Mouse (Mus musculus) stomach, embryonic 16.5 days (tissue): ENCODE results near the gene Zfyve28. TPM values are rescaled to one million over a fixed set of nuclear protein-coding genes. Genes with fewer than 3 reads are reported as not detected.

ENCODE experiments used
- ATAC-seq: fragments of 200-750 bp; cut with Nextera tagmentation; 2 replicates; pipeline ENCODE4 v1.8.0; 2017; ENCODE audit warnings: moderate number of reproducible peaks, moderate TSS enrichment; ENCODE audit not compliant: insufficient read depth, low FRiP score
- H3K27ac ChIP-seq: fragments of 300-500 bp; sonication (generic); 2 replicates; pipeline ENCODE4 v1.5.1; 2014; ENCODE audit warnings: low read length
- H3K27me3 ChIP-seq: fragments of 300-500 bp; sonication (generic); 2 replicates; pipeline ENCODE4 v1.6.1; 2014; ENCODE audit warnings: low read length, control low read depth, mixed read lengths; ENCODE audit not compliant: control insufficient read depth, insufficient read depth
- H3K36me3 ChIP-seq: fragments of 300-500 bp; sonication (generic); 2 replicates; pipeline ENCODE4 v1.6.1; 2014; ENCODE audit warnings: low read length; ENCODE audit not compliant: control insufficient read depth, insufficient read depth
- H3K4me1 ChIP-seq: fragments of 300-500 bp; sonication (generic); 2 replicates; pipeline ENCODE4 v1.6.1; 2014; ENCODE audit warnings: low read length, control low read depth, mixed read lengths; ENCODE audit not compliant: control insufficient read depth, insufficient read depth
- H3K4me2 ChIP-seq: fragments of 300-500 bp; sonication (generic); 2 replicates; pipeline ENCODE4 v1.6.1; 2014; ENCODE audit warnings: low read depth, low read length, mixed read lengths
- H3K4me3 ChIP-seq: fragments of 300-500 bp; sonication (generic); replicated peaks from 2 replicates; pipeline ENCODE4 v1.5.1; 2014; ENCODE audit warnings: mild to moderate bottlenecking, low read length
- H3K9ac ChIP-seq: fragments of 300-500 bp; sonication (generic); 2 replicates; pipeline ENCODE4 v1.6.1; 2014; ENCODE audit warnings: low read length
- H3K9me3 ChIP-seq: fragments of 300-500 bp; sonication (generic); replicated peaks from 2 replicates; pipeline ENCODE4 v1.6.1; 2016; ENCODE audit warnings: low read length, control low read depth; ENCODE audit not compliant: control insufficient read depth
- WGBS: fragments of 180-500 bp; shearing (Covaris S2); extraction: QIAGEN DNeasy Blood & Tissue Kit; methylation state at CpG from one replicate; pipeline ENCODE4 v1.1.7; 2014; 5-methylcytosine and 5-hydroxymethylcytosine counted together
- polyA plus RNA-seq: library from polyadenylated mRNA; unstranded; fragments of >200 nt; fragmentation: Nextera tagmentation; extraction: Ambion mirVana; gene quantifications from 2 replicates; pipeline ENCODE4 v1.2.1, GENCODE M21; 2015

The Zfyve28 gene
- polyA plus RNA-seq, 1 experiment from 2014 or later: 0.63 TPM

DNA sequence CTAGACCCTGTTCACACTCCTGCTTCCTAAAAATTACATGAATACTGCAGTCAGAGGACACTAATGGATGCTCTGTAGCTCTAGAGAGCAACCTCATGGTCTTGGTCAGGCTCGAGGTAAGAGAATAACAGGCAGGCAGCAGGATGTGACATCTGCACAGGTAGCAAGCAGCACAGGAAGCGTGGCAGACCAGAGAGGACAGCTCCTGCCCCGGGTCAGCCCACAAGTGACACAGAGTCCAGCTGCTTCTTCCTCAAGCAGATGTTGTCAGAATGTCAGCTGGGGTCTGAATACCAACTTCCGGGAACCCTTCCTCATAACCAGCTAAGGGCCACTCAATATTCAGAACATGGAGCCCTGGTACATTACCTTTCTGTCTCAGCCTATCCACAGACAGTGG lies 39.1 kb downstream of the Zfyve28 start:
- Histone ChIP-seq H3K4me3 (no peak overlapping the region), H3K36me3 (no peaks in the 10 kb centered on the region), H3K4me1 (peaks cover 7% of the 10 kb centered on the region), H3K4me2 (no peak overlapping the region), H3K27ac (no peak overlapping the region), H3K27me3 (no peaks in the 10 kb centered on the region), H3K9me3 (no peaks in the 10 kb centered on the region), H3K9ac (no peak overlapping the region)
- 70% methylated on average over 4 of the region's 4 CpGs for WGBS
- no peak for ATAC-seq

DNA sequence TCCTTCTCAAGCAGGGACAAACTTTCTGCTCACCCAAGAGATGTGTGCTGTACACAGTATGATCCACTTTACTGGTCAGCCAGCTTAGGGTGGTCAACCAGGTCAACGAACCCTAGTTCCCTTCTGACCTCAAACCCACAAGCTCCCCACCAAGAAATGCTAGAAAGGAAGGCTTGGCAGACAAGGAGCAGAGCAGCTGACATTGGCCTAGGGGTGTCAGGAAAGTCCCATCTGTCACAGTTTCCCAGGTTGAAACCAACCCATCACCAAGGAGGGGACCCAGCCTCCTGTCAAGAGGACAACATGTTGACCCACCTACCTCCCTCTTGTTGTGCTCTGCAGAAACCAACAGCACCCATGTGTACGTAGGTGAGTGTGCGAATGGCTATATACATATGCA lies 41.8 kb downstream of the Zfyve28 start:
- Histone ChIP-seq H3K9ac (no peak overlapping the region), H3K27ac (no peak overlapping the region), H3K4me1 (peaks cover 8% of the 10 kb centered on the region), H3K4me3 (no peak overlapping the region), H3K27me3 (no peaks in the 10 kb centered on the region), H3K9me3 (no peaks in the 10 kb centered on the region), H3K36me3 (no peaks in the 10 kb centered on the region), H3K4me2 (no peak overlapping the region)
- WGBS: 95% methylated on average over 3 of the region's 3 CpGs
- ATAC-seq: no peak

DNA sequence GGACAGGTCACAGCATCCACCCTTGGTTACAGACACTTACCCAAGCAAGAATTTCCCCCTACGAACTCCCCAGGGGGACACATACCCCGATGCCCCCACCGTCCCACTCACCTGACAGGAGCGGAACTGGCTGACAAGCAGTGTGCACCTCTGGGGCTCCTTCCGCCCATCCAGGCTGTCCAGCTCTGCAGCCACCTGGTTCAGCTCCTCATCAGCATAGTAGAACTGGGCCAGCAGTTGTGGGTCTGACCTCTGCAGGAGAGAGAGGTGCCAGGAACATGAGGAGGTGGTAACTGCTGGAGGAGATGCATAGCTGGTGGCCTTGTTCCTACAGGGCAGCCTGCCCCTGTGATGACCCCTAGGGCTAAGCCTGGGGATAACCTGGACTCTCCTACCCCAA lies 45.2 kb downstream of the Zfyve28 start:
- Histone ChIP-seq H3K9ac (no peak overlapping the region), H3K4me1 (peaks cover 8% of the 10 kb centered on the region; the same call in 1 of the 2 replicates), H3K9me3 (no peaks in the 10 kb centered on the region), H3K27me3 (no peaks in the 10 kb centered on the region), H3K36me3 (no peaks in the 10 kb centered on the region), H3K27ac (no peak overlapping the region), H3K4me2 (no peak overlapping the region), H3K4me3 (no peak overlapping the region)
- 0 out of 2 replicates have a peak, but pooled peaks have one; percentile 40 for ATAC-seq
- WGBS: 85% methylated on average over 5 of the region's 5 CpGs

DNA sequence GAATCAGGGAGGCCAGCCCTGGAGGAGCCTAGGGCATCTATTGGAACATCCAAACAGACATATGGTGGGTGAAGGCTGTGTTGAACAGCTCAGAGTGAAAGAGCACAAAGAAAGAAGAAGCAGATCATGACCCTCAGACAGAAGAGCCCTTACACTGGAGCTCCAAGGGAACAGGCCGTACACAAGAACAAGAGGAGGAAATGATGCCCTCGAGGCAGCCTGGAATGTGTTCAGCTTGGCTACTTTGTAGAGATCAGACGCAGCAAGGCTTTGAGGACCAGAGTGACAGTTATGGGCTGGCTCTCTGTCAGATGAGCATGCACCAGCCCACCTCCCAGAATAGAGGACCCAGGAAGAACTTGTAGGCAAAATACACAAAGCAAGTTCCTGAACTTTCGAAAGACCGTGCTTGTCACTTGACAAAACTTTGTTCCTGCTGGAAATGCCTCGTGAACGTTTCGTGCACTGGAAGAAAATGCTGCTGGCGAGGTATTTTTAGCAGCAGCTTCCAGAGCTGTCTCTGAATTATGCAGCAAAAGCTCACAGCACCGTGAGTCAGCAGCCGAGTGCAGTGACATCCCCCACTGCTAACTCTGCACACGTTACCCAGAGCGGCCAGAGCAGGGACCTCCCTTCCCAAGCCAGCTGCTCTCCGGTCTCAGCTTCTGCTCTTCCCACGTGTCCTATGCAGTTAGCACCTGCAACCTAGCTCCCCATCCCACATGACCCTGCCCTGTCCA lies 45.9 kb downstream of the Zfyve28 start:
- Histone ChIP-seq H3K27me3 (no peaks in the 10 kb centered on the region), H3K9ac (0 out of 2 replicates have a peak overlapping the region, but pooled peaks have one; percentile 1), H3K4me2 (no peak overlapping the region), H3K4me1 (peaks cover 8% of the 10 kb centered on the region; the same call in 1 of the 2 replicates), H3K27ac (peak overlapping the region; percentile 63; the same call in 1 of the 2 replicates), H3K4me3 (no peak overlapping the region), H3K9me3 (no peaks in the 10 kb centered on the region), H3K36me3 (no peaks in the 10 kb centered on the region)
- peak; percentile 64 for ATAC-seq
- 16% methylated on average over 15 of the region's 15 CpGs for WGBS

DNA sequence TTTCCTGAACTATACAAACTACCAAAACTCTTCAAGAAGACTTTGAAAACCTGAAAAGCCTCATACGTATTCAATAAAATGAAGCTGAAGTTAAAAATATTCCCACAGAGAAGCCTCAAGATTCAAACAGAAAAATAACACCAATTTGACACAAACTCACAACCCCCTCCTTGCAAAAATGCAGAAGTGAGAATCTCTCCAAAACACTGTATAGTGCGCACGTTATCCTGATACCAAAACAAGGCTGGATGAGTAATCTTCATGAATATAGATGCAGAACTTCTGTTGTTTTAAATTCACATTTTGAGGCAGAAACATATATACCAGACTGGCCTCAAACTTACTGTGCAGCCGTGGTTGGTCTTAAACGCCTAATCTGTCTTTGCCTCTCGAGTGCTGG lies 49.8 kb downstream of the Zfyve28 start:
- Histone ChIP-seq H3K27ac (no peak overlapping the region), H3K27me3 (no peaks in the 10 kb centered on the region), H3K4me2 (no peak overlapping the region), H3K4me1 (peaks cover 8% of the 10 kb centered on the region; the same call in 1 of the 2 replicates), H3K36me3 (no peaks in the 10 kb centered on the region), H3K9me3 (no peaks in the 10 kb centered on the region), H3K4me3 (no peak overlapping the region), H3K9ac (no peak overlapping the region)
- ATAC-seq: no peak
- WGBS: 84% methylated on average over 6 of the region's 6 CpGs

DNA sequence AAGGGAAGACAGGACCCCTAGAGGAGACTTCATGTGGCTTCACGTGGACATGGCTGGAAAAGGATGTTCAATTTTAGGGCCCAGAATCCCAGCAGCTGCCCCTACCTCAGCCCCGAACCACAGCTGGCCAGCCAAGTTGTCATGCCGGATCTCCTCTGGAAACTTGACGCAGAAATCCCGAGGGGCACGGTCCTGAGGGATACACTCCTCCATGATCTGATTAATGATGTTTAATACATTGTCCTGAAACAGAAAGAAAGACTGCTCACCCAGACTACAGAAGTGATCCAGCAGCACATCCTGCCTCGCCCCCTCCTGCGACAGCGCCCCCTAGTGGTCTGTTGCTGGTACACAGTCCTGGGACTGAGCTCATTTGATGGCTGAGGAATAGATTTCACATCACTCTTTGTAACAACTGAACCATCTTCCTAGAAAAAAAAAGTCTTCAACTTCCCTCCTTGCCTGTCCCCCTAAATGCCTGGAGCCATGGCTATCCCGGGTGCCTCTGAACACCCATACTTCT lies 52.3 kb downstream of the Zfyve28 start:
- Histone ChIP-seq H3K9me3 (no peaks in the 10 kb centered on the region), H3K36me3 (no peaks in the 10 kb centered on the region), H3K4me2 (no peak overlapping the region), H3K27ac (no peak overlapping the region), H3K4me3 (no peak overlapping the region), H3K4me1 (no peaks in the 10 kb centered on the region), H3K27me3 (no peaks in the 10 kb centered on the region), H3K9ac (no peak overlapping the region)
- ATAC-seq: no peak
- WGBS: 51% methylated on average over 10 of the region's 10 CpGs

DNA sequence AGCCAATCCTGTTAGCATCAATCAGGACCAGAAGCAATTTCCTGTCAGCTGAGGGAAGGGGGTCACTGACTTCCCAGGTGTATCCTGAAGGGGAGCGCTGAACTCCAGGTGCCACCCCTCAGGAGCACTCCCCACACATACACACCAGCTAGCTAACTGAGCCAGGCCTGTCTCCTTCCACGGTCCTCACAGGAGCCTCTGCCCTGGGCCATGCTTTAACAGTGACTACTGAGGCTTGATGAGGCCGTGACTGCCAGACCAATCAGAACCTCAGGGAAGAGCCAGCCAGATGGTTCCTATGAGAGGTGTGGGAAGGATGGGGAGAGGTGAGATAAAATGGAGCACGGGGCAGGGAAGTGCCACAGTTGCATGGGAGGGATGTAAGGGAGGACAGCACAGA lies 53.2 kb downstream of the Zfyve28 start:
- H3K9ac ChIP-seq: no peak overlapping the region
- no peak overlapping the region for H3K4me2 ChIP-seq
- H3K4me1 ChIP-seq: no peaks in the 10 kb centered on the region
- WGBS: 65% methylated on average over 4 of the region's 4 CpGs
- no peaks in the 10 kb centered on the region for H3K9me3 ChIP-seq
- H3K27me3 ChIP-seq: no peaks in the 10 kb centered on the region
- H3K36me3 ChIP-seq: no peaks in the 10 kb centered on the region
- H3K4me3 ChIP-seq: no peak overlapping the region
- no peak overlapping the region for H3K27ac ChIP-seq
- ATAC-seq: no peak

DNA sequence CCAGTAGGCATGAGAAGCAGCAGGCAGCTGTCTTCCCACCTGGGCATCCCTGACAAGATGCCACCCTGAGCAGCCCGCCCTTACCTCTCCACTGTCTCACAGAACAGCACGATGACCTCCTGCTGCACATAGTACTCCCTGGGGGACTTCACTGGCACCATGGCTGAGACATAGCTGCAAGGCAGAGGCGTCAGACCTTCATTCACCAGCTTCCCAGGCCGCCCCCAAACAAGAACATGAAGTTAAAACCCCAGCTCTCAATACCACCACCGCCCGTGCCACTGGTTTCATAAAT lies 55.1 kb downstream of the Zfyve28 start:
- WGBS: 87% methylated on average over 6 of the region's 6 CpGs
- Histone ChIP-seq H3K9me3 (no peaks in the 10 kb centered on the region), H3K4me3 (no peak overlapping the region), H3K36me3 (no peaks in the 10 kb centered on the region), H3K27me3 (no peaks in the 10 kb centered on the region), H3K9ac (no peak overlapping the region), H3K4me1 (no peaks in the 10 kb centered on the region), H3K4me2 (no peak overlapping the region), H3K27ac (no peak overlapping the region)
- no peak for ATAC-seq

DNA sequence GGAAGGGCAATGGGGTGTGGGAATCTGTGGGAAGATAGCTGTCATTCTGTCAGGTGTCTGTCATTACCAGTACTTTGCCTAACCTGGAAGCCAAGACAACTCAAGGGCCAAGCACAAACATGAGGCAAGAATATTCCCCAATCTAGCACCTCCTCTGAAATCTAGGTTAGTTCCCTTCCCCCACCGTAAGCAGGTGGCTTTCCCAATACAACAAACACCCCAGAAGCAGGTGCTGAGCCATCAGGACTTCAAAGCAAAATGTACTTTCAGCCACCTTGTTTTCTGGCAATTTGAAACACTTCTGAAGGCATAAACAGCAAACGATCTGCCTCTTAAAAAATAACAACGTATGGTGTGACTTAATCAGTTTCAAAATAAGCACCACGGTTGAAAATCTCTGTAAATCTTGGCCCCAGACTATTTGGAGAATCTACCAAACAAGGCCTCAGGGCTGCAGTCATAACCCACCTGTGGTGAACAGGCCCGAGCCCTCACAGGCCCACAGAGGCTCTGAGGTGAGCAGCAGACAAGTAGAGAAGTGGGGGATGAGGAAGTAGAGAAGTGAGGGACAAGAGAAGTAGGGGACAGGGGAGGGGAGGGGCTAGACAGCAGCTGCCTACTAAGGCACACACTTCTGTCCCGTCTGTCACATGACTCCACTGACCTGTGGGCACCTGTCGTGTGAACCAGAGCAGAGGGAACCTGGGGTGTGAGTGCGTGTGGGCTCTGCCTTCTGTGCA lies 55.6 kb downstream of the Zfyve28 start:
- ATAC-seq: no peak
- Histone ChIP-seq H3K36me3 (no peaks in the 10 kb centered on the region), H3K4me2 (no peak overlapping the region), H3K27ac (no peak overlapping the region), H3K9me3 (no peaks in the 10 kb centered on the region), H3K27me3 (no peaks in the 10 kb centered on the region), H3K9ac (no peak overlapping the region), H3K4me3 (no peak overlapping the region), H3K4me1 (no peaks in the 10 kb centered on the region)
- 69% methylated on average over 8 of the region's 8 CpGs for WGBS
